Mouse (Mus musculus) urinary bladder, adult 2 months (tissue): ENCODE data around the gene Rab3d. TPM values are rescaled to one million over a fixed set of nuclear protein-coding genes. Genes with fewer than 3 reads are reported as not detected.
A peak's percentile ranks its signal among the peaks of the same experiment; 100 is the strongest.

Experiments
- DNase-seq: peaks from one replicate; pipeline ENCODE4 v3.0.0; 2022; ENCODE audit warnings: low spot score
- polyA plus RNA-seq: library from polyadenylated mRNA; depleted of rRNA; stranded (reverse); fragments of >200 nt; gene quantifications from 2 replicates; pipeline ENCODE4 v1.2.3, GENCODE M21; 2012

The Rab3d gene
- polyA plus RNA-seq, 1 experiment: 54.4 TPM

DNA sequence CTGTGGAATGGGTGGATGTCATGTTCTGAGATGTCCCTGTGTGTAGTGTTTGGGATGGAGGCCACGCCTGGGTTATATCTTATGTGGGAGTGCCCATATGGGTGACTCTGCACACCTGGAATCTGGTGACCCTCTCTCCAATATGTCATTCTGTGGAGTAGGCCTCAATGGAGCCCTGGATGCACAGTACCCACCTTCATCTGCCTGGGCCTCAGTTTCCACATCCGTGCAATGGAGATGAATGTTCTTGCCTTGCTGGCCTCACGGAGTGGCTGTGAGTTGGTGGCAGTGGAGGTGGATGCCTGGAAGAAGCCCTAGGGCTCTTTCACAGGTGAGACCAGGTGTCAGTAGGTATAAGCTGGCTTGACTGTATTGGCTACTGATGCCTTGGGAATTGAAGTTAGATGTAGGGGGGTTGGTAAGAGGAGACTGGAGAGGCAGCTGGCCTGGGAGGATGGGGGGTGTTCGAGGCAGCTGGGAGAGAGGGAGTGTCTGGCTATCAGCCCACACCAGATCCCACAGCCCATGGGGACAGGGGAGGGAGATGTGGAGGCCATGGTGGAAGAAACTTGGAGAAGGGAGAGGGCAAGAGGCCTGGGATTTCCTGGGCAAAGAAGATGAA lies 20.4 kb upstream of the Rab3d start:
- DNase-seq: no peak

DNA sequence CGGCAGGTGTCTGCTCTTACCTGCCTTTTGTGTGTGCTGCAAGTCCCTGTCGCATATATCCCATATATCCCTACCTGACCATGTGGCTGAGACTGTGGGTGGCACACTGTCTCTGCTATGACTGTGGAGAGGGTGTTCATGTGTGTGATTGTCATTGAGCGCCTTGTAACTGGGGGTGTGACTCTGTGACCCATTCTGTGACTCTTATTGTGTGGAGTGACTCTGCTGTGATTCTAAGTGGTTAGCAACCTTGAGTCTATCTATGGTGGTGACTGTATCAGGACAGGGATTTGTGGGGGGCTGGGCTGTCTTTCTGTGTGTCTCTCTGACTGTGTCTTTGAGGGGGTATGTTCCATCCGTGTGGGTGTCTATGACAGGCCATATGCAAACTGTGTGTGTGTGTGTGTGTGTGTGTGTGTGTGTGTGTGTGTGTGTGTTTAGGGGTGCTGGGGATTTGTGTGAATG lies 19.8 kb upstream of the Rab3d start:
- no peak for DNase-seq

DNA sequence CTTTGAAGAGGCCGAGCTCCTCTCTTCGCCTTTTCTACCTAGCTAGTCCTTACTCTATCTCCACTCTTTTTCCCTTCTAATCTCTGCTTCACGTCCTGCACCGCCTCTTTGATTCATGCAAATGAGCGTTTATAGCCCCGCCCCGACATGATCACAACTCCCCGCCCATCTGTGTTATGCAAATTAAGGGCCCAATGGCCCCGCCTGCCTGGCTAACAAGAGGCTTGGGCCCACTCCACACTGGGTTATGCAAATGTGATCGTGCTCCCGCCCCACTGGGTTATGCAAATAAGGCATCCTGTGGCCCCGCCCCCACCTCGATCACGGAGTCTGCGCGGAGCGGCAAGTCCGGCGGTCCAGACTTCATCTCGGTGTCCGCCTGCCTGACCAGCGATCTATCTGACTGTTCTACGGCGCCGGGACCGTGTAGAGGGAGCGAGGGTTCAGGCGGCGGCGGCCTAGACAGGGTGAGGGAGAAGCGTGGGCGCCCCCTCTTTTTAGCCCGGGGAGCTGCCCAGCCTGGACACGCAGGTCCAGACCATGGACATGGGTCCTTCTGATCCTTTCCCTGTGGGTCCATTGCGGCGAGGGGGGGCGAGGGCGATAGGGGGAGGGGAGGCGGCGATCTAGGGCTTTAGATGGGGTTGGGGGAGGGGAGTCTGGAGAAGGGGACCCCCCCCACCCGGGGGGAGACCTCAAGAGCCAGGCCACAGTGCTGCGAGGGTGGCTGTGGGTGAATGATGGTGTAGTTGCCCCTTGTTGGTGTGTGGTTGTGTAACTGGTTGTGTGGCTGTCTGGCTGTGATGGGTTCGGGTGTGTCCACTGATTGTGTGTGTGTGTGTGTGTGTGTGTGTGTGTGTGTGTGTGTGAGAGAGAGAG lies 18.9 kb upstream of the Rab3d start, which contains the start of gene Plppr2:
Gene Plppr2, plus strand, starts transcription at position 342 of the 879 bp plus-strand sequence.
- DNase-seq: peak; percentile 78

DNA sequence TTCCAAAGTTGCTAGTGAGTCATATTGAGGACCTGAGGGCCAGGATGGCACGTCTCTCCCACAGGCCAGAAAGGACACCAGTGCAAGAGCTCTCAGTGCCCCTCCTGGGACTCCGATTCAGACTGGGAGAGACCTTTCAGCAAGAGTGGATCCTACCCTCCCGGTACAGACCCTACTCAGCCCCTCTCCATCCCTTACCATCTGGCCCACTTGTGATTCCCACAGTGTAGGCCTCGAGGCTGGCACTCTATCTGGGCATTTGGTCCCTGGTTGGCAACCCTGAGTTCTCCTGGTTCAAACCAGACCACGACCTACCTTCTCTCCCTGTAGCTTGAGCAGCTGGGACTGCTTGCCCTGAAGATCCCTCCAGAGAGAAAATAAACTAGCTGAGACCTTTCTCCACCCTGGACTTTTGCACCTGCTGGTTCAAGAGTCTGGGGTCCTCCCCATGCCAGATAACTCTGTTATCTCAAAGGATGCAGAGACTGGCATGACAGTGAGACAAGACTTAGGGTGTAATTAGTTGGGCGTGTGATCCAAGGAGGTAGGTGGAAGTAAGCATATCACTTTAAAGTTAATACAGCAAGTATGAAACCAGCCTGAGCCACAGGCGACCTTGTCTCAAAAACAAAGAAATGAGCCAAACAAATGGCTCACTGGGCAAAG lies 17.6 kb upstream of the Rab3d start:
- DNase-seq: no peak

DNA sequence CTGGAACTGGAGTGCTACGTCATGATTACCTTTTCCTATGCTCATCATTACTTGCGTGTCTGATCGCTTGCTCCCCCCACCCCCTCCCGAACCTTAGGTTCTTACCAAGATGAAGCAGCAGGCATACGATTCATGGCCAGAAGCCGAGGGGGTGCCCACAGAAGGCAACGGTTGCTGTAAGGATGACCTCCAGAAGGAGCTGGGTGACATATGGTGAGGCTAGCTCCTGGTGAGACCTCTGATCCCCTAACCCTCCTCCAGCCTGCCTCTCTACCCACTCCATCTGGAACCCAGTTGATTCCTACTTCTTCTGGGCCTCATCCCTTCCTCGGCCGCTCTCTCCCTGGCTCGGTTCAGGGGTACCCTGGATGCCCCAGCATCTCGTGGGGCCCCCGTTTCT lies 16.0 kb upstream of the Rab3d start:
- DNase-seq: no peak

DNA sequence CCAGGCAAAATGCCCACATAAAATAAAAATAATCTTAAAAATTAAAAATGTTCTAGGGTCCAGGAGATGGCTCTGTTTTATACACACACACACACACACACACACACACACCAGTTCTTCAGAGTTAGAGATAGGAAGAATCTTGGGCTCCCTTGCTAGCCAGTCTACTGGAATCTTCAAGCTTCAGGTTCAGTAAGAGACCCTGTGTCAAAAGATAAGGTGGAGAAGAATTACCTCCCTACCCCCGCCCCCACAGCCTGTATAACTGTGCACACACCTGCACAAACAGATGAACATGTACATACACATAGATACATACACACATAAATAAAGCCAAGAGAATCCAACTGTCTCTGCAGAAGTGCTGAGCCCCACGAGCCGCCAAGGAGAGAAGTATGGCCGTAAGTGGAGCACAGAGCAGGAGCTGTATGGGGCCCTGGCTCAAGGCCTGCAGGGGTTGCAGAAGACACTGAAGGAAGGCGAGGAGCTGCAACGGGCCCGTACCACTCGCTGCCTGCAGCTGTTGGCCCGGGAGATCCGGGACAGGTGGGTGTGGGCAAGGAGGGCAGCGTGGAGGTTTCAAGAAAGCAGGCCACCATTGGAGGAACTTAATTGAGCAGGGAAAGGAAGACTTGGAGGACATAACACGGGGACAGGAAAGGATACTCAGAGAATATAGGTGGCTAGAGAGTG lies 14.6 kb upstream of the Rab3d start:
- no peak for DNase-seq

DNA sequence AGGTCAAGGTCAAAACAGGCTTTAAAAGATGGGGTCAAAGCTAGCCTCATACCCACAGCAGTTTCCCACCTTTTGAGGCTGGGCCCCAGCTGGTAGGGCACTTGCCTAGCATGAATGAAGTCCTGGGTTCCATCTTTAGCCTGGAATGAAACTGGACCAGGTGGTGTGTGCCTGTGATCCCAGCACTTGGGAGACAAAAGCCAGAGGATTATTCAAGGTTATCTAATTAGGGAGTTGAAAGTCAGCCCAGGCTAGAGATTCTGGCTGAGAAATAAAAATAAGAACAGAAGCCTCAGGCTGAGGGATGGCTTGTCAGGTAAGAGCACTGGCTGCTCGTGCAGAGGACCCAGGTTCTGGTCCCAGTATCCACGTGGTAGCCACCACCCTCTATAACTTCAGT lies 14.0 kb upstream of the Rab3d start:
- no peak for DNase-seq

DNA sequence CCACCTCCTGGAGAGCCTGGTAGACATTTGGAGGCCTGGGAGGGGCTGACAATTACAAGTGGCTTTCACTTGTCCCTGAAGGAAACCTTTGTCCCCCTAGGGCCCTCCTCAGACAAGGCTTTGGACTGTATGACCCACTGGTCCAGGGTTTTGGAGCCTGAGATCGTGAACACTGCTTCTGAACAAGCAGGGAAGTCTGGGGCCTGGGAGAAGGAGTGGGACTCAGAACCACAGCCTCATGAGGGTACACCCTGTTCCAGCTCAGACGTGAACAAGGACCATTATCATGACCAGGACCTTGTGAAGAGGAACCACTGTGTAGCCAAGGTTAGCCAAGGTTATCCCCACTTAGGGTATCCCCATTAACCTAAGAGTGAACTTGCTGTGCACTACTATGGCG lies 11.2 kb upstream of the Rab3d start:
- no peak for DNase-seq

DNA sequence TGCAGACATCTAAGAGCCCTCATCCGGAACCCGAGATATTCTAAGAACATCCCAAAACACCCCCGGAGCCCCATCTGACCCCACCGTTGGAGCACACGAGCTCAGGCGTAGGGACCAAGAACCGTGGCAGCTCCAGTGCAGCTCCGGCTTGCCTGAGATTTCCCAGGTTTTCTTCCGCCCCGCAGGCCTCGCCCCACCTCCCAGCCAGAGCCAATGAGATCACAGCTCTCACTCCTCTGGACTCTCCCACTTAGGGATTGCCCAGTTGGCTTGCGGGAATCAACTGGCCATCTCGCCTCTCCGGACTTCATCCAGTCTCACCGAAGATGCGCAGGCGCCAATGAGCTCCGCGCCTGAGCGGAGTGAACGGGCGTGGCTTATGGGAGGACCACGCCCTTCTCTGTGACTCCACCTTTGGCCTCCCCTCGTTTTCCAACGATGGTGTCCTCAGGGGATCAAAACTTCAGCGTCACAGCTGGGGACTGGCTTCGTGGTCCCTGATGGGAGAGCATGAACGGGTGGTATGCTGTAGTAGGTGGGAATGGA lies 9.3 kb upstream of the Rab3d start, which contains the start of the genes Ccdc159 and Tmem205:
Gene Ccdc159, plus strand, starts transcription at position 264 of the 546 bp plus-strand sequence.
Gene Tmem205, minus strand, starts transcription at position 349 of the 546 bp plus-strand sequence.
- peak; percentile 81 for DNase-seq

DNA sequence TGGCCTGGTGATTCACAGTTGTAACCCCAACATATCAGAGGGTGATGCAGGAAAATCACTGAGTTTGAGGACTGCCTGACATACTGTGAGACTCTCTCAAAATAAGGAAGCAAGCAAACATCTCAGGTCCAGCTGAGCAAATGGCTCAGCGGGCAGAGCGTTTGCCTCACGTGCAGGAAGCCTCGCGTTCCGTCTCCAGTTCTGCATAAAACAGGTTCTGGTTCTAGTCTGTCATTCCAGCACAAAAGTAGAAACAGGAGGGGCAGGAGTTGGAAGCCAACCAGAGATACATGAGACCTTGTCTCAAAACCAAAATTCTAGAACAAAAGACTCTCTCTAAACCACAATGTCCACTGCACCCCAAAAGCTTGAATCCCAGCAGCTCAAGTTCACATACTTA lies 8.8 kb upstream of the Rab3d start:
- DNase-seq: no peak

DNA sequence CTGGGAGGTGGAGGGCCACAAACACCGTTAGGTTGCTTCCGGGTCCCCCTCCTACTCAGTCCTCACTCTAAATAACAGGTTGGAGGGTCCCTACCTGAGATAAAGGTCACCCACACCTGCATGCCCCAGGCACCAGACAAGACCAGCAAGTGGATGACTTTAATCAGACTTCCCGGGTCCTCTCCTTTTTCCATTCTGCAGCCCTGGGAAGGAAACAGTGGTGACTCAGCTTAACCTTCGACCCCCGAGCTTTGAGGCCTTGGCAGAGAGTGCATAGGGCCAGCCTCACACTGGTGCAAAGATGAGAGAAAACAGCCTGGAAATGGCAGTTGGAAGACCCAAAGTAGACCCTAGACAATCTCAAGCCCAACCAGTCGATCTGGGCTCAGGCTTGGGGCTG lies 8.2 kb upstream of the Rab3d start:
- no peak for DNase-seq

DNA sequence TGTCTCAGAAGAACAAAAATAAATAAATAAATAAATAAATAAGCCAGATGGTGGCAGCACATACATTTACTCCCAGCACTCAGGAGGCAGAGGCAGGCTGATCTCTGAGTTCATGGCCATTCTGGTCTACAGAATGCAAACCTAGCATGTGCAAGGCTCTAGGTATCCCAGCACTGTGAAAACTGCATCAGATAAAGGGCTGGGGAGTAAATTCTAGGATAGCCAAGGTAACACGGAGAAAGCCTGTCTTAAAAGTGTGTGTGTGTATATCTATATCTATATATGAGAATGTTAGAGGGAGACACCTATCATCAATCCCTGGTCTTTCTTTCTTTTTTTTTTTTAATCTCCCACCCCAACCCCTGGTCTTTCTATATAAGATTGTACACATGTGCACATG lies 7.5 kb upstream of the Rab3d start:
- DNase-seq: no peak

DNA sequence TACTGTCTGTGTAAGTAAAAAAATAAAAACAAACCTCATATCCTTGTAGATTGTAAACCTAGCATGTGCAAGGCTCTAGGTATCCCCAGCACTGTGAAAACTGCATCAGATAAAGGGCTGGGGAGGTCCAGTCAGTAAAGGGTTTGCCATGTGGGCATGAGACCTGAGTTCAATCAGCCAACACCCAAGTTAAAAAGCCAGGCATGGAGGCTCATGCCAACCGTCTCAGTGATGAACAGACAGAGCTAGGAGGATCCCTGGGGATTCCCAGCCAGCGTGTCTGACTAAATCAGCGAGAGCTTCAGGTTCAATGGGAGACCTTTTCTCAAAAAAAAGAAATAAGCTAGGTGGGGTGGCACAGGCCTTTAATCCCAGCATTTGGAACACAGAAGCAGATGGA lies 7.0 kb upstream of the Rab3d start:
- DNase-seq: no peak

DNA sequence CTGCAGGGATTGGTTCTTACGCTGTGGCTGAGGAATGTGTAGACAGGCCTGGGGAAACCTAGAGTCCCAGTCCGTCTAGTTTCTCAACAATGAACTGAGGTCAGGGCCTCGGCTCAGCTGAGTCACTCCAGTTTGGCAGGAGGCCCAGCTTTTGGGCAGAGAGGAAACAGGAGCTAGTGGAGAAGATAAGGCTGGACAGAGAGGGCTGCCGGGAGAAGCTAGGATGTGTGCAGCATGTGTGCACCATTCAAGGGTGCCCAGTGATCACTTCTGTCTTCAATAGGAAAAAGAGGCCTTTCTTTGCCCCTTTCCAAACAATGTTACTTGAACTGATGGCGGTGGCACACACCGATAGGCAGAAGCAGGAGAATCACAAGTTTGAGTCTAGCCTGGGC lies 6.1 kb upstream of the Rab3d start:
- DNase-seq: peak; percentile 75

DNA sequence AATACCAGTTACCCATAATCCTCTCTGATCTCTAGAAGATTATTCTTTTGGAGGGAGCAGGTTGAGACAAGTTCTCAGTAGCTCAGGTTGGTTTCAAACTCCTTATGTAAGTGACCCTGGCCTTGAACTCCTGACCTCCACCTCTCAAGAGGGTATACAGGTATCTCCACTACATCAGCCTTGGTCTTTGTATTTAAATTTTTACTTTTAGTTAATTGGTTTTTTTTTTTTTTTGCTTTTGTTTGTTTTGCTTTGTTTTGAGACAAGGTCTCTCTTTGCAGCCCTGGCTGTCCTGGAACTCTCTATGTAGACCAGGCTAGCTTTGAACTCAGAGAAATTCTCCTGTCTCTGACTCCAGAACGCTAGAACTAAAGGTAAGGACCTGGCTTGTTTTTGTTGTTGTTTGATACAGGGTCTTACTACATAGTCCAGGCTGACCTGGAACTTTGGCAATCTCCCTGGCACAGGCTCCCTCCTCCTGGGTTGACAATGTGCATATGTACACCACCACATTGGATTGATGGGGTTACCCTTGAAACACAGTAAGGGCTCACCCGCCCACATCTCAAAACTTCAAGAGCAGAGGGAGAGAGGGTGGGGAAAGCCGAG lies 5.6 kb upstream of the Rab3d start:
- DNase-seq: no peak

DNA sequence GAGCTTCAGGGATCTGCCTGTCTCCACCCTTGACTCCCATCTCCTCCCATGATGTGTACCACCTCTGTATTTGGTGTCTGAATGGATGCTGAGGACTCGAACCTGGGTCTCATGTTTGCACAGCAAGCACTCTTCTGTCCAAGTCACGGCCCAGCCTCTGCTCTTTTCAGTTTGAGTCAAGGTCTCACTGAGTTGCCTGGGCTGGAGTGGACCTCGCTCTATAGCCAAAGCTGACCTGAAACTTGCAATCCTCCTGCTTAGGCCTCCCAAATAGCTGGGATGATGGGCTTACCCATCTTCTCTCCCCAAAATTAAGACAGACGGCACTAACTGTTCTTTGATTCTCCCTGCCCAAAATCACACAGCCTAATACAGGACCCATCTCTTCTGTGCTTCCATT lies 5.0 kb upstream of the Rab3d start:
- no peak for DNase-seq

DNA sequence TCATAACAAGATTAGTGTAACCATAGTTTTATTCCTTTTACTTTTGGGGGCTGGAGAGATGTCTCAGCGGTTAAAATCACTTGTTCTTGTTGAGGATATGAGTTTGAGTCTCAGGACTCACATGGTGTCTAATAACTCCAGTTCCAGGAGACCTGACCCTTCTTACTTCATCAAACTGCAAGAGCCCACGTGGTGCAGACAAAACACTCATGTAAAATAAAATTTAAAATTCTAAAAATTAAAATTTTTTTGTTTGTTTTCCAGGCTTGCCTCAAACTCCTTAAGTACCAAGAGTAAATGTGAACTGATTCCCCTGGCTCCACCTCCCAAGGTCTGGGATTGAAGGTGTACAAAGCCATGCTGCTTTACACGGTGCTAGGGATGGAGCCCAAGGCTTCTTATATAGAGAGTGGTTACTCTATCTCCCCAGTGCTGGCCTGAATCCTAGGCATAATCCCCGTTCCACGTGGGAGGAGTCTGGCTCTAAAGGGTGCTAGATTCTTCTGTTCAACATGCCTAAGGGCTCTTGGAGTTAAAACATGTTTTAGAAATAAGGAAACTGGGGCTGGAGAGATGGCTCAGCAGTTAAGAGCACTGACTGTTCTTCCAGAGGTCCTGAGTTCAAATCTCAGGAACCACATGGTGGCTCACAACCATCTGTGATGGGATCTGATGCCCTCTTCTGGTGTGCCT lies 846 bp upstream of the Rab3d start:
- DNase-seq: no peak

DNA sequence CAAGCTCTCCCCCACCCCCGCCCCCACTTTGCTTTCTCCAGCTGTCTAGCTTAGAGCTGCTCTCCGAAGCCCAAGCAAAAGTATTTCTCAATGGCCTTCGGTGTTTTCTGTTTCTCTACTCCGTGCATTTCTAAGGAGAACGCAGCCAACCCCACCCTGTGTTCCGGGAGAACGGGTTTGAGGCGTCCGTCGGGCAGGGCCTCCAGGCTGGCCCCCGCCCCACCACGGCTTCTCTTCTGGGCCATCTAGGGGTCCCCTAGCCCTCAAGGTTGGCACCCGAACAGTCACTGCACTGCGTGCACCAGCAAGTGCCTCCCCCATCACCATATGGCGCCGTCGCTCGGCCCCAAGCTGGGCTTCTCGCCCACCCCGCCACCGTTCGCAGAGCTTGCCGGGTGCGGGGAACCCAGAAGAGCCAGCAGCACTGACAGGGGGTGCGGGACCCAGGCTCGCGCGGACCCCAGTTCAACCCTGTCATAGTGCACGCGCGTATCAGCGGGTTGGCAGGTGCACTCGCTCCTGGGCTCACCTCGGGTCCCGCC lies 428 bp downstream of the Rab3d start:
- peak; percentile 45 for DNase-seq

DNA sequence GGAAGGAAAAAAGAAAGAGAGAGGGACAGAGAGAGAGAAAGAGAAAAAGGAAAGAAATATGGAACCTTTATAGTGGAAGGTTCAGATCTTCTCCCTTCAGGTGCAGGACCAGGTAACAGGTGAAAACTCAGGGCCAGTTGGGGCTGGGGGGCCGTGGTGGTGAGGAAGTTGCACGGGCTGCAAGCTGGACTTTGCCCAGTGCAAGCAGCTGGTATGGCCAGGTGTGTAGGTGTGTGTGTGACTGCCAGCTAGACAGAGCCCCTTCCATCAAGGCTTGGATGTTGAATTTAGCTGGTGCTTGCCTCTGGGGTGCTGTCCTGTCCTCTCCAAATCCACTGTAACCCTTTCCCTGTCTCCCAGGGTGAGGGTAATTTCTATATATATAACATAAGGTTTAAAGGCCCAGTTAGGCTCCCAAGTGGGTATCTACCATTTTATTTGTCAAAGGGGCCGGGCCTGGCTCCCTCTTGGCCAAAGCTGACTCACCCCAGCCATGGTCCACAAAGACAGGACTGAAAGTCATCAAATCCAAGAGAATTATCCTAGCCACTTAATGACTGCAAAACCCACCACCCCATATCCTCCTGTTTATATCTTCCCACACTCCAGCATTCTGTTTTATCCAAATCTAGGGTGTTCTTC lies 1.0 kb downstream of the Rab3d start:
- DNase-seq: no peak
